Mouse (Mus musculus): ENCODE data around the gene Hikeshi. TPM values are rescaled to one million over a fixed set of nuclear protein-coding genes. Genes with fewer than 3 reads are reported as not detected.

The Hikeshi gene
- polyA plus RNA-seq, 2 experiments, result 26.7 to 62.1 TPM

GRCm38 (mm10) chr7:89891412-89891811, 49.6 kb downstream of the Hikeshi start:
- Histone ChIP-seq H3K36me3 (replicated peaks; ENCODE audit: control insufficient read depth, insufficient read depth, low read depth) (no peaks in the 10 kb centered on the region), H3K4me1 (replicated peaks; ENCODE audit: control insufficient read depth in 2 of 2, insufficient read depth in 2 of 2, low read length in 1 of 2) (no peaks in the 10 kb centered on the region), H3K4me2 (ENCODE audit: low read depth) (no peak overlapping the region), H3K4me3 (ENCODE audit: insufficient read depth in 1 of 2, low read depth in 2 of 2, low read length in 2 of 2) (no peak overlapping the region), H3K27me3 (ENCODE audit: control insufficient read depth, insufficient read depth, low read length) (no peaks in the 10 kb centered on the region), H3K9ac (replicated peaks) (no peak overlapping the region), H3K9me3 (ENCODE audit: control insufficient read depth, low read length) (no peaks in the 10 kb centered on the region), H3K27ac (no peak overlapping the region)
- 71% methylated on average over 5 of the region's 5 CpGs for WGBS (ENCODE audit: insufficient replicate concordance)
- no peak for TF ChIP-seq CTCF (IDR thresholded peaks at IDR 0.05; ENCODE audit: low read depth)
- TF ChIP-seq EP300 (IDR thresholded peaks at IDR 0.05; ENCODE audit: low read depth), result no peak
- DNase-seq (ENCODE audit: low read depth in 3 of 3, low spot score in 3 of 3), result no peak
- ATAC-seq (ENCODE audit: insufficient read depth), result no peak

GRCm38 (mm10) chr7:89884551-89884950, 56.5 kb downstream of the Hikeshi start:
- H3K36me3 ChIP-seq (replicated peaks; ENCODE audit: control insufficient read depth, insufficient read depth, low read depth), result no peaks in the 10 kb centered on the region
- H3K27ac ChIP-seq, result no peak overlapping the region
- H3K9me3 ChIP-seq (ENCODE audit: control insufficient read depth, low read length), result no peaks in the 10 kb centered on the region
- no peak for DNase-seq (ENCODE audit: low read depth in 3 of 3, low spot score in 3 of 3)
- H3K4me2 ChIP-seq (ENCODE audit: low read depth), result no peak overlapping the region
- no peak for ATAC-seq (ENCODE audit: insufficient read depth)
- no peaks in the 10 kb centered on the region for H3K4me1 ChIP-seq (replicated peaks; ENCODE audit: control insufficient read depth in 2 of 2, insufficient read depth in 2 of 2, low read length in 1 of 2)
- TF ChIP-seq CTCF (IDR thresholded peaks at IDR 0.05; ENCODE audit: low read depth), result no peak
- no peak for TF ChIP-seq EP300 (IDR thresholded peaks at IDR 0.05; ENCODE audit: low read depth)
- no peaks in the 10 kb centered on the region for H3K27me3 ChIP-seq (ENCODE audit: control insufficient read depth, insufficient read depth, low read length)
- H3K4me3 ChIP-seq (ENCODE audit: insufficient read depth in 1 of 2, low read depth in 2 of 2, low read length in 2 of 2), result no peak overlapping the region
- no peak overlapping the region for H3K9ac ChIP-seq (replicated peaks)
- 48% methylated on average over 3 of the region's 3 CpGs for WGBS (ENCODE audit: insufficient replicate concordance)

GRCm38 (mm10) chr7:89879686-89880085, 61.3 kb downstream of the Hikeshi start:
- DNase-seq (ENCODE audit: low read depth in 3 of 3, low spot score in 3 of 3), result no peak
- WGBS (ENCODE audit: insufficient replicate concordance), result 67% methylated on average over 1 of the region's 1 CpGs
- ATAC-seq (ENCODE audit: insufficient read depth), result no peak

More at GRCm38 (mm10) chr7:89879686-89880085, 61.3 kb downstream of the Hikeshi start:
- Histone ChIP-seq H3K27me3 (ENCODE audit: control insufficient read depth, insufficient read depth, low read length) (no peaks in the 10 kb centered on the region), H3K27ac (no peak overlapping the region), H3K4me1 (replicated peaks; ENCODE audit: control insufficient read depth in 2 of 2, insufficient read depth in 2 of 2, low read length in 1 of 2) (no peaks in the 10 kb centered on the region), H3K9ac (replicated peaks) (no peak overlapping the region), H3K9me3 (ENCODE audit: control insufficient read depth, low read length) (no peaks in the 10 kb centered on the region), H3K36me3 (replicated peaks; ENCODE audit: control insufficient read depth, insufficient read depth, low read depth) (no peaks in the 10 kb centered on the region), H3K4me2 (ENCODE audit: low read depth) (no peak overlapping the region), H3K4me3 (ENCODE audit: insufficient read depth in 1 of 2, low read depth in 2 of 2, low read length in 2 of 2) (no peak overlapping the region)
- TF ChIP-seq EP300 (IDR thresholded peaks at IDR 0.05; ENCODE audit: low read depth), result no peak
- TF ChIP-seq CTCF (IDR thresholded peaks at IDR 0.05; ENCODE audit: low read depth), result no peak

Other genes with a start within 250 kb of the Hikeshi start
- not detected in 2 replicates for gene Ccdc81, start 37.6 kb downstream of the Hikeshi start, polyA plus RNA-seq (2012; rRNA removed)
- not detected in 2 replicates for gene Ccdc81, start 37.6 kb downstream of the Hikeshi start, polyA plus RNA-seq (2014; fragmentation: Nextera tagmentation; extraction: Ambion mirVana)
- 18.1 and 32.3 TPM in 2 replicates for gene Eed, start 39.8 kb upstream of the Hikeshi start, polyA plus RNA-seq (2012; rRNA removed)
- 34.1 and 34.7 TPM in 2 replicates for gene Eed, start 39.8 kb upstream of the Hikeshi start, polyA plus RNA-seq (2014; fragmentation: Nextera tagmentation; extraction: Ambion mirVana)
- gene Picalm, start 189.0 kb upstream of the Hikeshi start, polyA plus RNA-seq (2012; rRNA removed), result 97.1 and 138 TPM in 2 replicates
- 61.5 and 63.2 TPM in 2 replicates for gene Picalm, start 189.0 kb upstream of the Hikeshi start, polyA plus RNA-seq (2014; fragmentation: Nextera tagmentation; extraction: Ambion mirVana)